Mouse (Mus musculus) forebrain, postnatal 0 days (tissue): ENCODE data around the gene Akap12. TPM values are rescaled to one million over a fixed set of nuclear protein-coding genes. Genes with fewer than 3 reads are reported as not detected.

Experiments
- ATAC-seq: fragments of 200-750 bp; cut with Nextera tagmentation; 2 replicates; pipeline ENCODE4 v1.8.0; 2017; ENCODE audit warnings: mild to moderate bottlenecking, moderate library complexity
- DNase-seq: peaks from one replicate; pipeline ENCODE4 v3.0.0-alpha.2; 2015
- H3K27ac ChIP-seq: fragments of 300-500 bp; sonication (generic); 2 replicates; pipeline ENCODE4 v1.5.1; 2014; ENCODE audit warnings: low read depth, mild to moderate bottlenecking, antibody characterized with exemption, low read length, moderate library complexity, mixed read lengths
- H3K27me3 ChIP-seq: fragments of 300-500 bp; sonication (generic); 2 replicates; pipeline ENCODE4 v1.6.1; 2014; ENCODE audit warnings: mild to moderate bottlenecking, low read length, mixed read lengths; ENCODE audit not compliant: insufficient read depth
- H3K36me3 ChIP-seq: fragments of 300-500 bp; sonication (generic); 2 replicates; pipeline ENCODE4 v1.6.1; 2014; ENCODE audit warnings: mild to moderate bottlenecking, moderate library complexity; ENCODE audit not compliant: insufficient read depth
- H3K4me1 ChIP-seq: fragments of 300-500 bp; sonication (generic); 2 replicates; pipeline ENCODE4 v1.6.1; 2014; ENCODE audit warnings: antibody characterized with exemption; ENCODE audit not compliant: insufficient read depth
- H3K4me2 ChIP-seq: fragments of 300-500 bp; sonication (generic); 2 replicates; pipeline ENCODE4 v1.6.1; 2014; ENCODE audit warnings: low read depth, mild to moderate bottlenecking, moderate library complexity
- H3K4me3 ChIP-seq: fragments of 300-500 bp; sonication (generic); 2 replicates; pipeline ENCODE4 v1.5.1; 2014; ENCODE audit warnings: low read depth, low read length, mixed read lengths
- H3K9ac ChIP-seq: fragments of 300-500 bp; sonication (generic); 2 replicates; pipeline ENCODE4 v1.6.1; 2014; ENCODE audit warnings: mild to moderate bottlenecking
- H3K9me3 ChIP-seq: fragments of 300-500 bp; sonication (generic); 2 replicates; pipeline ENCODE4 v1.6.1; 2016; ENCODE audit warnings: low read length
- CTCF ChIP-seq: sonication (generic); IDR thresholded peaks from 2 replicates; pipeline ENCODE4 v1.5.1; 2016; ENCODE audit warnings: antibody characterized with exemption, control low read depth, low read depth
- WGBS: fragments of 180-500 bp; shearing (Covaris S2); extraction: QIAGEN DNeasy Blood & Tissue Kit; methylation state at CpG from one replicate; pipeline ENCODE4 v1.1.7; 2014; 5-methylcytosine and 5-hydroxymethylcytosine counted together
- polyA plus RNA-seq: library from polyadenylated mRNA; unstranded; fragments of >200 nt; fragmentation: Nextera tagmentation; extraction: Ambion mirVana; gene quantifications from 2 replicates; pipeline ENCODE4 v1.2.1, GENCODE M21; 2015
- total RNA-seq: library from RNA; depleted of rRNA; stranded (reverse); fragments of >200 nt; gene quantifications from 2 replicates; pipeline ENCODE4 v1.2.3, GENCODE M21; 2014

The Akap12 gene
- total and polyA plus RNA-seq, 2 experiments from 2014 or later: 28.3 to 52.4 TPM

GRCm38 (mm10) chr10:4341430-4341829, 75.2 kb downstream of the Akap12 start:
- Histone ChIP-seq H3K9ac (no peak overlapping the region), H3K4me2 (no peak overlapping the region), H3K27me3 (no peaks in the 10 kb centered on the region), H3K27ac (no peak overlapping the region), H3K9me3 (no peaks in the 10 kb centered on the region), H3K4me1 (no peaks in the 10 kb centered on the region), H3K4me3 (no peak overlapping the region), H3K36me3 (no peaks in the 10 kb centered on the region)
- 23% methylated on average over 2 of the region's 2 CpGs for WGBS
- ATAC-seq (peak; percentile 71), DNase-seq (peak; percentile 33)
- TF ChIP-seq CTCF: peak; percentile 55

- no peaks in the 10 kb centered on the region for H3K27me3 ChIP-seq
- H3K9me3 ChIP-seq: no peaks in the 10 kb centered on the region
- H3K4me3 ChIP-seq: peak overlapping the region; percentile 14; the same call in 1 of the 2 replicates
- DNase-seq (peak; percentile 82), ATAC-seq (peak; percentile 93)
- TF ChIP-seq CTCF: peak; percentile 83
- H3K36me3 ChIP-seq: no peaks in the 10 kb centered on the region
- WGBS: 11% methylated on average over 24 of the region's 28 CpGs
- no peak overlapping the region for H3K27ac ChIP-seq
- H3K4me1 ChIP-seq: no peaks in the 10 kb centered on the region
- H3K4me2 ChIP-seq: peak overlapping the region; percentile 47
- no peak overlapping the region for H3K9ac ChIP-seq
Observed at GRCm38 (mm10) chr10:4346489-4347135, 80.4 kb downstream of the Akap12 start.

- no peak overlapping the region for H3K27ac ChIP-seq
- ATAC-seq: peak; percentile 36
- H3K27me3 ChIP-seq: no peaks in the 10 kb centered on the region
- TF ChIP-seq CTCF: no peak
- H3K4me3 ChIP-seq: no peak overlapping the region
- no peak for DNase-seq
- 74% methylated on average over 4 of the region's 4 CpGs for WGBS
- H3K4me1 ChIP-seq: no peaks in the 10 kb centered on the region
- peak overlapping the region; percentile 47; the same call in 1 of the 2 replicates for H3K4me2 ChIP-seq
- H3K36me3 ChIP-seq: no peaks in the 10 kb centered on the region
- no peak overlapping the region for H3K9ac ChIP-seq
- no peaks in the 10 kb centered on the region for H3K9me3 ChIP-seq
Observed at GRCm38 (mm10) chr10:4347136-4347492, 80.9 kb downstream of the Akap12 start.

GRCm38 (mm10) chr10:4347591-4347990, 81.4 kb downstream of the Akap12 start:
- H3K27me3 ChIP-seq: no peaks in the 10 kb centered on the region
- no peak overlapping the region for H3K4me2 ChIP-seq
- H3K4me1 ChIP-seq: no peaks in the 10 kb centered on the region
- H3K27ac ChIP-seq: no peak overlapping the region
- H3K9me3 ChIP-seq: no peaks in the 10 kb centered on the region
- H3K36me3 ChIP-seq: no peaks in the 10 kb centered on the region
- H3K4me3 ChIP-seq: no peak overlapping the region
- 97% methylated on average over 14 of the region's 14 CpGs for WGBS
- TF ChIP-seq CTCF: no peak
- H3K9ac ChIP-seq: no peak overlapping the region
- DNase-seq: no peak
- no peak for ATAC-seq

- Histone ChIP-seq H3K4me3 (no peak overlapping the region), H3K4me2 (no peak overlapping the region), H3K27me3 (no peaks in the 10 kb centered on the region), H3K9me3 (no peaks in the 10 kb centered on the region), H3K4me1 (no peaks in the 10 kb centered on the region), H3K36me3 (peaks cover 16% of the 10 kb centered on the region; the same call in 1 of the 2 replicates), H3K9ac (no peak overlapping the region), H3K27ac (no peak overlapping the region)
- 93% methylated on average over 38 of the region's 38 CpGs for WGBS
- no peak for DNase-seq
- TF ChIP-seq CTCF: no peak
- no peak for ATAC-seq
Observed at GRCm38 (mm10) chr10:4354371-4355260, 88.4 kb downstream of the Akap12 start.

- no peak for TF ChIP-seq CTCF
- WGBS: 94% methylated on average over 19 of the region's 19 CpGs
- DNase-seq (no peak), ATAC-seq (no peak)
- H3K4me3 ChIP-seq: no peak overlapping the region
- H3K4me1 ChIP-seq: no peaks in the 10 kb centered on the region
- H3K27ac ChIP-seq: no peak overlapping the region
- no peaks in the 10 kb centered on the region for H3K27me3 ChIP-seq
- no peak overlapping the region for H3K4me2 ChIP-seq
- H3K9ac ChIP-seq: no peak overlapping the region
- H3K9me3 ChIP-seq: no peaks in the 10 kb centered on the region
- peaks cover 16% of the 10 kb centered on the region; the same call in 1 of the 2 replicates for H3K36me3 ChIP-seq
Observed at GRCm38 (mm10) chr10:4355882-4356451, 89.8 kb downstream of the Akap12 start.
